In genomic region chrX:16910211-16911095, GRCm38 (mm10) we compare ENCODE assay signal across 8 mouse cellular contexts. TPM values are rescaled to one million over a fixed set of nuclear protein-coding genes. Genes with fewer than 3 reads are reported as not detected.
DNase-seq lines count a peak whose midpoint lies in the region; TF ChIP-seq lines count a peak whose summit lies in the region.

No protein-coding gene starts in this region.

- TF ChIP-seq CTCF in kidney, adult 2 months (conservative IDR thresholded peaks at IDR 0.05; ENCODE audit: insufficient read depth, insufficient read length, low read depth, low read length): no peak

- no peaks in the 10 kb centered on the region for H3K27me3 ChIP-seq in kidney, adult 2 months (replicated peaks; ENCODE audit: control insufficient read depth, insufficient read depth, low read length)
- no peaks in the 10 kb centered on the region for H3K27me3 ChIP-seq in hindbrain, embryonic 10.5 days (ENCODE audit: insufficient read depth, poor library complexity, severe bottlenecking)

- H3K4me1 ChIP-seq in kidney, adult 2 months (ENCODE audit: control insufficient read depth, insufficient read depth, low read length): no peaks in the 10 kb centered on the region; the same call in 1 of the 2 replicates
- H3K4me1 ChIP-seq in hindbrain, embryonic 10.5 days (replicated peaks): 0 out of 2 replicates have a peak, but pooled peaks cover 6% of the 10 kb centered on the region

- peak overlapping the region; percentile 31; the same call in 1 of the 2 replicates for H3K4me3 ChIP-seq in kidney, adult 2 months (ENCODE audit: insufficient read depth, low read depth, low read length)
- H3K4me3 ChIP-seq in hindbrain, embryonic 10.5 days: peak overlapping the region; percentile 46

- H3K36me3 ChIP-seq in kidney, adult 2 months (ENCODE audit: control insufficient read depth, insufficient read depth, low read length): no peaks in the 10 kb centered on the region
- H3K36me3 ChIP-seq in hindbrain, embryonic 10.5 days: no peaks in the 10 kb centered on the region

- H3K9me3 ChIP-seq in hindbrain, embryonic 10.5 days: no peaks in the 10 kb centered on the region

- DNase-seq in kidney, adult 2 months: no peak
- no peak for DNase-seq in kidney, adult 9 months
- peak; percentile 20 to 26 for DNase-seq in cerebellum, postnatal 10 days
- peak; percentile 10 for DNase-seq in hindbrain, embryonic 10.5 days (ENCODE audit: low spot score)
- peak; percentile 20 for DNase-seq in neural tube, embryonic 10.5 days (ENCODE audit: extremely low spot score, low spot score)
- DNase-seq in left cerebral cortex, postnatal 25 days (ENCODE audit: low spot score in 2 of 2): no peak
- DNase-seq in adrenal gland, postnatal 25 days: no peak
- DNase-seq in testis, postnatal 10 days (ENCODE audit: low spot score): no peak

- H3K27ac ChIP-seq in kidney, adult 2 months (ENCODE audit: insufficient read depth, low read depth, low read length): no peak overlapping the region
- H3K27ac ChIP-seq in hindbrain, embryonic 10.5 days: peak overlapping the region; percentile 73

- 11% methylated on average over 18 of the region's 18 CpGs for WGBS in kidney, adult 2 months
- WGBS in hindbrain, embryonic 10.5 days: 21% methylated on average over 18 of the region's 18 CpGs

- TF ChIP-seq POLR2A in kidney, adult 2 months (IDR thresholded peaks at IDR 0.05; ENCODE audit: low read depth, low read length): no peak

- intact Hi-C loops in left cerebral cortex, postnatal 25 days (cut with DNase I): no loop called here

RNA-seq across cellular contexts. Expression of gene Ndp, which starts 1.1 kb away (rescaled TPM):
- polyA plus RNA-seq in kidney, adult 2 months (2012; rRNA removed): 0.14 and 0.19 TPM in 2 replicates
- polyA plus RNA-seq in hindbrain, embryonic 10.5 days (2016; fragmentation: Nextera tagmentation; extraction: Ambion mirVana): 3.3 and 7.8 TPM in 2 replicates
- 10 to 100 TPM in 1 of 2 experiments, 1 to 10 TPM in 1; 8.5 to 10.4 TPM for total RNA-seq in left cerebral cortex, postnatal 25 days (2021)
- not detected in 2 replicates for total RNA-seq in adrenal gland, postnatal 25 days (2021)

Comparison
In these comparisons a context has a peak if more than half of its experiments do, and no peak if none do; other contexts are left out.
1. DNase-seq: peak in cerebellum, postnatal 10 days (2 of 2), hindbrain, embryonic 10.5 days (single experiment) and neural tube, embryonic 10.5 days (single experiment); none in kidney, adult 2 months (single experiment), kidney, adult 9 months (single experiment), left cerebral cortex, postnatal 25 days (0 of 2), adrenal gland, postnatal 25 days (single experiment) and testis, postnatal 10 days (single experiment).